Mouse (Mus musculus) limb, embryonic 14.5 days (tissue): ENCODE measurements at regions not wholly inside any gene's neighbourhood (a gene's known extent, or its start where the extent isn't known, plus 50 kb on each side); places are given as distances from the start of the nearest gene placed in this dataset.

Experiments used
- ATAC-seq: fragments of 200-750 bp; cut with Nextera tagmentation; 2 replicates; pipeline ENCODE4 v1.8.0; 2017; ENCODE audit warnings: low read depth, moderate number of reproducible peaks, moderate TSS enrichment; ENCODE audit not compliant: low FRiP score
- DNase-seq: peaks from one replicate; pipeline ENCODE4 v3.0.0-alpha.2; 2015; ENCODE audit warnings: low spot score
- H3K27ac ChIP-seq: fragments of 300-500 bp; sonication (generic); replicated peaks from 2 replicates; pipeline ENCODE4 v1.5.1; 2014; ENCODE audit warnings: low read depth, mild to moderate bottlenecking, low read length, moderate library complexity, mixed read lengths
- H3K27me3 ChIP-seq: fragments of 300-500 bp; sonication (generic); 2 replicates; pipeline ENCODE4 v1.6.1; 2014; ENCODE audit warnings: low read length, mixed read lengths; ENCODE audit not compliant: control insufficient read depth, insufficient read depth
- H3K36me3 ChIP-seq: fragments of 300-500 bp; sonication (generic); 2 replicates; pipeline ENCODE4 v1.6.1; 2014; ENCODE audit warnings: mild to moderate bottlenecking, low read length, moderate library complexity, mixed read lengths; ENCODE audit not compliant: control insufficient read depth, insufficient read depth
- H3K4me1 ChIP-seq: fragments of 300-500 bp; sonication (generic); 2 replicates; pipeline ENCODE4 v1.6.1; 2014; ENCODE audit warnings: antibody characterized with exemption, low read length, mixed read lengths; ENCODE audit not compliant: control insufficient read depth, insufficient read depth
- H3K4me2 ChIP-seq: fragments of 300-500 bp; sonication (generic); replicated peaks from 2 replicates; pipeline ENCODE4 v1.6.1; 2014; ENCODE audit warnings: low read depth, mild to moderate bottlenecking, low read length, moderate library complexity; ENCODE audit not compliant: severe bottlenecking
- H3K4me3 ChIP-seq: fragments of 300-500 bp; sonication (generic); replicated peaks from 2 replicates; pipeline ENCODE4 v1.5.1; 2014; ENCODE audit warnings: low read length
- H3K9ac ChIP-seq: fragments of 300-500 bp; sonication (generic); 2 replicates; pipeline ENCODE4 v1.6.1; 2014; ENCODE audit warnings: mild to moderate bottlenecking, low read depth, low read length, moderate library complexity; ENCODE audit not compliant: severe bottlenecking
- H3K9me3 ChIP-seq: fragments of 300-500 bp; sonication (generic); 2 replicates; pipeline ENCODE4 v1.6.1; 2016; ENCODE audit warnings: low read length; ENCODE audit not compliant: control insufficient read depth
- POLR2A ChIP-seq: fragments of 200-500 bp; IDR thresholded peaks from 2 replicates; pipeline ENCODE4 v1.8.0; 2012; ENCODE audit warnings: inconsistent platforms, mild to moderate bottlenecking, moderate library complexity, borderline replicate concordance; ENCODE audit not compliant: insufficient read depth, insufficient read length; ENCODE audit errors: extremely low read depth
- WGBS: fragments of 180-500 bp; shearing (Covaris S2); extraction: QIAGEN DNeasy Blood & Tissue Kit; methylation state at CpG from one replicate; pipeline ENCODE4 v1.1.7; 2014; 5-methylcytosine and 5-hydroxymethylcytosine counted together

GRCm38 (mm10) chr13:44375476-44376159 is 353.7 kb upstream of the Jarid2 start:
- Histone ChIP-seq H3K9me3 (no peaks in the 10 kb centered on the region), H3K4me1 (no peaks in the 10 kb centered on the region), H3K27ac (no peak overlapping the region), H3K4me2 (no peak overlapping the region), H3K27me3 (no peaks in the 10 kb centered on the region), H3K9ac (no peak overlapping the region), H3K4me3 (no peak overlapping the region), H3K36me3 (no peaks in the 10 kb centered on the region)
- TF ChIP-seq POLR2A, result no peak
- DNase-seq (no peak), ATAC-seq (no peak)
- 63% methylated on average over 12 of the region's 13 CpGs for WGBS

GRCm38 (mm10) chr13:44376160-44376488 is 353.1 kb upstream of the Jarid2 start:
- 30% methylated on average over 3 of the region's 3 CpGs for WGBS
- H3K4me3 ChIP-seq, result no peak overlapping the region
- H3K27ac ChIP-seq, result no peak overlapping the region
- no peak overlapping the region for H3K9ac ChIP-seq
- no peaks in the 10 kb centered on the region for H3K4me1 ChIP-seq
- DNase-seq, result no peak
- no peak overlapping the region for H3K4me2 ChIP-seq
- ATAC-seq, result no peak
- H3K27me3 ChIP-seq, result no peaks in the 10 kb centered on the region
- TF ChIP-seq POLR2A, result no peak
- no peaks in the 10 kb centered on the region for H3K36me3 ChIP-seq
- H3K9me3 ChIP-seq, result no peaks in the 10 kb centered on the region

- Histone ChIP-seq H3K4me2 (no peak overlapping the region), H3K27me3 (no peaks in the 10 kb centered on the region), H3K36me3 (no peaks in the 10 kb centered on the region), H3K4me3 (no peak overlapping the region), H3K9ac (no peak overlapping the region), H3K4me1 (peaks cover 11% of the 10 kb centered on the region), H3K27ac (no peak overlapping the region), H3K9me3 (no peaks in the 10 kb centered on the region)
- WGBS, result 45% methylated on average over 7 of the region's 7 CpGs
- ATAC-seq, result no peak
- DNase-seq, result peak; percentile 59
- no peak for TF ChIP-seq POLR2A
Measured at GRCm38 (mm10) chr13:44381721-44382450, 347.4 kb upstream of the Jarid2 start.

- Histone ChIP-seq H3K27me3 (no peaks in the 10 kb centered on the region), H3K4me1 (peaks cover 11% of the 10 kb centered on the region), H3K4me3 (no peak overlapping the region), H3K27ac (no peak overlapping the region), H3K9me3 (no peaks in the 10 kb centered on the region), H3K9ac (no peak overlapping the region), H3K36me3 (no peaks in the 10 kb centered on the region), H3K4me2 (0 out of 2 replicates have a peak overlapping the region, but pooled peaks have one; percentile 6)
- WGBS, result 19% methylated on average over 11 of the region's 11 CpGs
- DNase-seq (no peak), ATAC-seq (no peak)
- TF ChIP-seq POLR2A, result no peak
Measured at GRCm38 (mm10) chr13:44383322-44383721, 346.0 kb upstream of the Jarid2 start.

- no peak overlapping the region for H3K27ac ChIP-seq
- TF ChIP-seq POLR2A, result no peak
- H3K4me1 ChIP-seq, result peaks cover 11% of the 10 kb centered on the region
- WGBS, result 20% methylated on average over 8 of the region's 8 CpGs
- H3K9me3 ChIP-seq, result no peaks in the 10 kb centered on the region
- no peaks in the 10 kb centered on the region for H3K36me3 ChIP-seq
- DNase-seq (peak; percentile 93), ATAC-seq (peak; percentile 75)
- H3K4me2 ChIP-seq, result no peak overlapping the region
- H3K4me3 ChIP-seq, result no peak overlapping the region
- no peaks in the 10 kb centered on the region for H3K27me3 ChIP-seq
- H3K9ac ChIP-seq, result no peak overlapping the region
Measured at GRCm38 (mm10) chr13:44386767-44387166, 342.5 kb upstream of the Jarid2 start.

GRCm38 (mm10) chr13:44389696-44390095 is 339.6 kb upstream of the Jarid2 start:
- H3K9ac ChIP-seq, result no peak overlapping the region
- TF ChIP-seq POLR2A, result no peak
- no peak overlapping the region for H3K4me3 ChIP-seq
- no peak overlapping the region for H3K27ac ChIP-seq
- ATAC-seq, result no peak
- H3K4me1 ChIP-seq, result peaks cover 2% of the 10 kb centered on the region; the same call in 1 of the 2 replicates
- H3K36me3 ChIP-seq, result no peaks in the 10 kb centered on the region
- H3K27me3 ChIP-seq, result no peaks in the 10 kb centered on the region
- no peak for DNase-seq
- 97% methylated on average over 5 of the region's 5 CpGs for WGBS
- no peaks in the 10 kb centered on the region for H3K9me3 ChIP-seq
- no peak overlapping the region for H3K4me2 ChIP-seq
